ENCODE assay signal across 22 mouse cellular contexts in the genomic region with DNA sequence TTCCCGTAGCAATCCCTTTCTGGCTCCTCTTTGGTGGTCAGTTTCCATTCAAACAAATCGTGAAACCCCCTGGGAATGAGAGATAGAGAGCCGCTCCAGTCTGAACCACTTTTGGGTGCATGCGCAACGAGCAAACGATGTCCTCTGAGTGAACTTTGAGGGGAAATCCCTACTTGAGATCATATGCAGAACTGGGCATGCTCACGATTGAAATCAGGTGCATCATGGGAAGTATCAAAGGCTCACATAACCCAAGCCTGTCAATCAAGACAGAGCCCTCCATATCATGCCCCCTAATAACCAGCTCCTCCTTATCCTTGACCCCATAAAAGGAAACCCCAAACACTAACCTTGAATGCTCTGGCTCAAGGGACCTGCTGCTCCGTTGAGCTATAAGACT. TPM values are rescaled to one million over a fixed set of nuclear protein-coding genes. Genes with fewer than 3 reads are reported as not detected.
A peak's percentile ranks its signal among the peaks of the same experiment; 100 is the strongest.
DNase-seq lines count a peak whose midpoint lies in the region; ATAC-seq and TF ChIP-seq lines count a peak whose summit lies in the region.
"Had no signal": no experiment of that assay in that cellular context is flagged by ENCODE, and none has a peak within 500 bp of the region (broad histone marks: within the 10 kb centered on the region; RNA-seq: fewer than 3 reads in every experiment).

No protein-coding gene starts in this region.

- WGBS in kidney, adult 2 months: 69% methylated on average over 8 of the region's 8 CpGs
- 54% methylated on average over 8 of the region's 8 CpGs for WGBS in liver, postnatal 0 days (ENCODE audit: insufficient replicate concordance)

- H3K27ac ChIP-seq in kidney, adult 2 months (ENCODE audit: insufficient read depth, low read depth, low read length): peak overlapping the region; percentile 85
- H3K27ac ChIP-seq in liver, postnatal 0 days (ENCODE audit: low read depth): peak overlapping the region; percentile 87
- H3K27ac ChIP-seq: embryonic facial prominence, embryonic 12.5 days; forebrain, embryonic 15.5 days; heart, embryonic 10.5 days; hindbrain, embryonic 12.5 days had no signal

- H3K4me1 ChIP-seq in kidney, adult 2 months (ENCODE audit: control insufficient read depth, insufficient read depth, low read length): peaks cover 17% of the 10 kb centered on the region; the same call in 1 of the 2 replicates
- H3K4me1 ChIP-seq in liver, postnatal 0 days (ENCODE audit: insufficient read depth): peaks cover 16% of the 10 kb centered on the region

- no peaks in the 10 kb centered on the region for H3K27me3 ChIP-seq in kidney, adult 2 months (replicated peaks; ENCODE audit: control insufficient read depth, insufficient read depth, low read length)
- H3K27me3 ChIP-seq in liver, postnatal 0 days (ENCODE audit: insufficient read depth, low read length): no peaks in the 10 kb centered on the region
- H3K27me3 ChIP-seq: CH12.LX; embryonic facial prominence, embryonic 12.5 days; forebrain, embryonic 15.5 days; hindbrain, embryonic 12.5 days; Patski had no signal

- H3K9me3 ChIP-seq in liver, postnatal 0 days (ENCODE audit: low read length): no peaks in the 10 kb centered on the region
- H3K9me3 ChIP-seq: embryonic facial prominence, embryonic 12.5 days; forebrain, embryonic 15.5 days; heart, embryonic 10.5 days; hindbrain, embryonic 12.5 days had no signal

- TF ChIP-seq CTCF in kidney, adult 2 months (conservative IDR thresholded peaks at IDR 0.05; ENCODE audit: insufficient read depth, insufficient read length, low read depth, low read length): no peak
- TF ChIP-seq CTCF in liver, postnatal 0 days (IDR thresholded peaks at IDR 0.05; ENCODE audit: low read depth): no peak

- no peak for TF ChIP-seq POLR2A in kidney, adult 2 months (IDR thresholded peaks at IDR 0.05; ENCODE audit: low read depth, low read length)

- ATAC-seq in inflammation-experienced regulatory T-cells, adult 6 months: peak; percentile 77
- peak; percentile 54 for ATAC-seq in liver, postnatal 0 days
- ATAC-seq: forebrain, embryonic 15.5 days; Patski had no signal

- no peak for DNase-seq in kidney, adult 2 months
- DNase-seq in kidney, postnatal 14 days: no peak
- DNase-seq in CD4-positive, CD25-positive, alpha-beta regulatory T cell, adult 2 months (ENCODE audit: low read depth, low spot score): peak; percentile 43
- DNase-seq in liver, postnatal 0 days: peak; percentile 30
- no peak for DNase-seq in yolk sac, embryonic 10.5 days (ENCODE audit: low spot score)
- DNase-seq in lung, adult 18-20 months: no peak
- DNase-seq: adrenal gland, adult 8-10 months; B cell, adult 2 months; cerebellum, adult 9-10 months; cerebellum, postnatal 25 days; gastrocnemius, postnatal 10 days; heart, adult 18-20 months; heart, postnatal 10 days; heart, postnatal 4 days had no signal

- no peaks in the 10 kb centered on the region for H3K36me3 ChIP-seq in kidney, adult 2 months (ENCODE audit: control insufficient read depth, insufficient read depth, low read length)
- no peaks in the 10 kb centered on the region for H3K36me3 ChIP-seq in liver, postnatal 0 days (replicated peaks; ENCODE audit: insufficient read depth, low read length)
- H3K36me3 ChIP-seq: embryonic facial prominence, embryonic 12.5 days; forebrain, embryonic 15.5 days; heart, embryonic 10.5 days; hindbrain, embryonic 12.5 days had no signal

- TF ChIP-seq EP300 in liver, postnatal 0 days (IDR thresholded peaks at IDR 0.05; ENCODE audit: low read depth): no peak

- H3K9ac ChIP-seq in liver, postnatal 0 days (replicated peaks): peak overlapping the region; percentile 31; the same call in 1 of the 2 replicates
- H3K9ac ChIP-seq: embryonic facial prominence, embryonic 12.5 days; forebrain, embryonic 15.5 days; hindbrain, embryonic 12.5 days had no signal

- peak overlapping the region; percentile 43 for H3K4me2 ChIP-seq in liver, postnatal 0 days (ENCODE audit: low read depth, low read length)
- H3K4me2 ChIP-seq: embryonic facial prominence, embryonic 12.5 days; forebrain, embryonic 15.5 days; hindbrain, embryonic 12.5 days had no signal

- H3K4me3 ChIP-seq in kidney, adult 2 months (ENCODE audit: insufficient read depth, low read depth, low read length): no peak overlapping the region
- H3K4me3 ChIP-seq in liver, postnatal 0 days (ENCODE audit: low read depth, low read length): no peak overlapping the region
- H3K4me3 ChIP-seq: embryonic facial prominence, embryonic 12.5 days; forebrain, embryonic 15.5 days; heart, embryonic 10.5 days; hindbrain, embryonic 12.5 days had no signal

RNA-seq across cellular contexts. Expression of a gene that starts 59.1 kb away (rescaled TPM):
- polyA plus RNA-seq in kidney, adult 2 months (2012; rRNA removed): 0.43 and 0.50 TPM in 2 replicates
- not detected for polyA plus RNA-seq in inflammation-experienced regulatory T-cells, adult 6 months (2017; shearing (Covaris generic))
- polyA plus RNA-seq in liver, postnatal 0 days (2015; fragmentation: Nextera tagmentation; extraction: Ambion mirVana): 0.07 and 0.09 TPM in 2 replicates
- polyA plus RNA-seq: heart, embryonic 14.5 days had no signal

Comparison
In these comparisons a context has a peak if more than half of its experiments do, and no peak if none do; other contexts are left out.
1. DNase-seq: peak in CD4-positive, CD25-positive, alpha-beta regulatory T cell, adult 2 months (single experiment) and liver, postnatal 0 days (single experiment); none in kidney, adult 2 months (single experiment), kidney, postnatal 14 days (single experiment), yolk sac, embryonic 10.5 days (single experiment) and lung, adult 18-20 months (0 of 2).